Comparison of ENCODE assay signal across 17 mouse cellular contexts in the genomic region with DNA sequence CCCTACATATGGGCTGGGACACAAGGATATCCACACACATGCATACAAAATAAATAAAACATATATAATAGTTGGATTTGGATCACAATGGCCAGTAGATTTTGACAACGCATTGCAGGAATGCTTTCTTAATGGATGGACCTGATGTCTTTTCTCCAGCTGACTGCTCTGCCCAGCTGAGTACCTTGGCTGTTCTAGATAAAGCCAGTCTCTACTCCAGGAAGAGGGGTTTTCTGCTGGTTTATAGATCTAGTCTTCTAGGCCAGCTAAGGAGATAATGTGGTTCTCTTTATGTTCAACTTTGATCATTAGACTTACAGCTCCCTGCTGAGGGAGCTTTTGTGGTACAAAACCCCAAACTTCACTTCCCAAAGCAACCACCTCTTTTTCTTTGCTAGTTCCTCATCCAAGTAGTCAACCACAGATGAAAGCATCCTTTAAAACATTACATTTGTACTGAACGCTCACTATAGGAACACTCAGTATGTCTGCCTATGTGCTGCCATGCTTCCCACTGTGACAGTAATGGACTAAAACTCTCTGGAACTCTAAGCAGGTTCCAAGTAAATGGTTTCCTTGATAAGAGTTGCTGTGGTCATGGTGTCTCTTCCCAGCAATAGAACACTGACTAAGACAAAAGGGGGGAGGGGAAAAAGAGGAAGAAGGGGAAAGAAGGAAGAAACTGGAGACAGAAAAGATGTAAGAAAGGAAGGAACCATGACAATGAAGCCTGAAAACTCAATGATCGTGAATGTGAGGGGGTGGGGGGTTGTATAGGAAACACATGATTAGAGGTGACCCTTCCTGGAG.
"Had no signal": no experiment of that assay in that cellular context is flagged by ENCODE, and none has a peak within 500 bp of the region (broad histone marks: within the 10 kb centered on the region; RNA-seq: fewer than 3 reads in every experiment).

No protein-coding gene starts in this region.

- ATAC-seq: midbrain, embryonic 13.5 days; midbrain, embryonic 16.5 days had no signal

- H3K9me3 ChIP-seq: kidney, embryonic 15.5 days; liver, embryonic 13.5 days; midbrain, embryonic 13.5 days; neural tube, embryonic 13.5 days had no signal

- H3K4me3 ChIP-seq: kidney, embryonic 15.5 days; left cerebral cortex, adult 2 months; liver, embryonic 13.5 days; midbrain, embryonic 13.5 days; myocyte; neural tube, embryonic 13.5 days had no signal

- H3K27me3 ChIP-seq: kidney, embryonic 15.5 days; midbrain, embryonic 13.5 days had no signal

- DNase-seq: kidney, adult 18-20 months; kidney, postnatal 10 days; kidney, postnatal 36 days; layer of hippocampus, postnatal 36 days; liver, embryonic 13.5 days; lung, adult 2 months; retina, postnatal 1 day; right cerebral cortex, postnatal 25 days; spleen, adult 18-20 months; thymus, adult 18-20 months; thymus, postnatal 4 days had no signal

- H3K9ac ChIP-seq: kidney, embryonic 15.5 days; liver, embryonic 13.5 days; midbrain, embryonic 13.5 days; neural tube, embryonic 13.5 days had no signal

- H3K4me1 ChIP-seq: kidney, embryonic 15.5 days; liver, embryonic 13.5 days; midbrain, embryonic 13.5 days; neural tube, embryonic 13.5 days had no signal

- H3K4me2 ChIP-seq: kidney, embryonic 15.5 days; liver, embryonic 13.5 days; midbrain, embryonic 13.5 days; neural tube, embryonic 13.5 days had no signal

- H3K27ac ChIP-seq: kidney, embryonic 15.5 days; left cerebral cortex, adult 2 months; liver, embryonic 13.5 days; midbrain, embryonic 13.5 days; neural tube, embryonic 13.5 days had no signal

- H3K36me3 ChIP-seq: kidney, embryonic 15.5 days; liver, embryonic 13.5 days; midbrain, embryonic 13.5 days; neural tube, embryonic 13.5 days had no signal
